Mouse (Mus musculus) midbrain, embryonic 15.5 days (tissue): ENCODE measurements around the gene Pxn. TPM values are rescaled to one million over a fixed set of nuclear protein-coding genes. Genes with fewer than 3 reads are reported as not detected.
"Not testable (repeated sequence)": the region's sequence is repeated elsewhere in the genome, so short reads cannot be mapped to it uniquely, and the experiment has no call there.

Experiments
- ATAC-seq: fragments of 200-750 bp; cut with Nextera tagmentation; replicated peaks from 2 replicates; pipeline ENCODE4 v1.8.0; 2017; ENCODE audit warnings: moderate TSS enrichment
- H3K27ac ChIP-seq: fragments of 300-500 bp; sonication (generic); 2 replicates; pipeline ENCODE4 v1.5.1; 2015; ENCODE audit warnings: mild to moderate bottlenecking, inconsistent platforms
- H3K27me3 ChIP-seq: fragments of 300-500 bp; sonication (generic); replicated peaks from 2 replicates; pipeline ENCODE4 v1.6.1; 2015; ENCODE audit warnings: inconsistent platforms
- H3K36me3 ChIP-seq: fragments of 300-500 bp; sonication (generic); replicated peaks from 2 replicates; pipeline ENCODE4 v1.6.1; 2015; ENCODE audit warnings: inconsistent platforms
- H3K4me1 ChIP-seq: fragments of 300-500 bp; sonication (generic); 2 replicates; pipeline ENCODE4 v1.6.1; 2015; ENCODE audit warnings: inconsistent platforms
- H3K4me2 ChIP-seq: fragments of 300-500 bp; sonication (generic); 2 replicates; pipeline ENCODE4 v1.6.1; 2015; ENCODE audit warnings: inconsistent platforms, mild to moderate bottlenecking, moderate library complexity
- H3K4me3 ChIP-seq: fragments of 300-500 bp; sonication (generic); 2 replicates; pipeline ENCODE4 v1.5.1; 2015; ENCODE audit warnings: mild to moderate bottlenecking, inconsistent platforms
- H3K9ac ChIP-seq: fragments of 300-500 bp; sonication (generic); 2 replicates; pipeline ENCODE4 v1.6.1; 2015; ENCODE audit warnings: mild to moderate bottlenecking, inconsistent platforms
- H3K9me3 ChIP-seq: fragments of 300-500 bp; sonication (generic); 2 replicates; pipeline ENCODE4 v1.6.1; 2016; ENCODE audit warnings: inconsistent platforms
- WGBS: fragments of 180-500 bp; shearing (Covaris S2); methylation state at CpG from one replicate; pipeline ENCODE4 v1.1.7; 2015; ENCODE audit warnings: mixed read lengths; 5-methylcytosine and 5-hydroxymethylcytosine counted together
- polyA plus RNA-seq: library from polyadenylated mRNA; unstranded; fragments of >200 nt; fragmentation: Nextera tagmentation; extraction: Ambion mirVana; gene quantifications from 2 replicates; pipeline ENCODE4 v1.2.1, GENCODE M21; 2015

The Pxn gene
- polyA plus RNA-seq, 1 experiment from 2014 or later = 20.9 TPM

- no peak for ATAC-seq
- no peaks in the 10 kb centered on the region for H3K27me3 ChIP-seq
- H3K4me2 ChIP-seq = no peak overlapping the region
- H3K9ac ChIP-seq = no peak overlapping the region
- peaks cover 20% of the 10 kb centered on the region for H3K4me1 ChIP-seq
- no peak overlapping the region for H3K4me3 ChIP-seq
- WGBS = 82% methylated on average over 11 of the region's 11 CpGs
- H3K27ac ChIP-seq = no peak overlapping the region
- H3K36me3 ChIP-seq = peaks cover 9% of the 10 kb centered on the region; the same call in 1 of the 2 replicates
- H3K9me3 ChIP-seq = no peaks in the 10 kb centered on the region
These were observed 62.8 kb downstream of the Pxn start for GRCm38 (mm10) chr5:115569308-115569707.

DNA sequence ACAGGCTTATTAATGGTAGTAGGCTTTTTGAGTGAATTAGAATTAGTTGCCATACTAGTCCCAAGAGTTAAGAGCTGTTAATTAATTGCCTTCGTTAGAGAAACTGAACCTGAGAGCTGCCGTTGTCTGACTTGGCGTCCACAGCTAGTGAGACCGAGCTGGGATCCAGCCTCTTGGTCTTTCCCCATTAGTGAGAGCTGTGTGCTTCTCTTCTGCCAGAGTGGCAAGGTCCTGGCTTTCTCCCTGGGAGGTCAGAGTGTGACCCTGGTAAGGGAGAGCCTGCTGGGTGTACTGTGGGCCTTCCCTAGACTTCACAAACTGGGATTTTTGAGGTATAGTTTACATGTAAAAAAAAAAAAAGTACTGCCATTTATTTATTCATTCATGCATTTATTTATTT is 63.2 kb downstream of the Pxn start:
- H3K4me2 ChIP-seq = no peak overlapping the region
- H3K9me3 ChIP-seq = no peaks in the 10 kb centered on the region
- peaks cover 16% of the 10 kb centered on the region for H3K4me1 ChIP-seq
- H3K4me3 ChIP-seq = no peak overlapping the region
- no peaks in the 10 kb centered on the region for H3K27me3 ChIP-seq
- no peak for ATAC-seq
- WGBS = 81% methylated on average over 4 of the region's 4 CpGs
- peaks cover 13% of the 10 kb centered on the region; the same call in 1 of the 2 replicates for H3K36me3 ChIP-seq
- H3K27ac ChIP-seq = no peak overlapping the region
- no peak overlapping the region for H3K9ac ChIP-seq

- H3K4me3 ChIP-seq = no peak overlapping the region
- no peak overlapping the region for H3K4me2 ChIP-seq
- ATAC-seq = no peak
- H3K27ac ChIP-seq = no peak overlapping the region
- peaks cover 9% of the 10 kb centered on the region for H3K4me1 ChIP-seq
- no peaks in the 10 kb centered on the region for H3K9me3 ChIP-seq
- H3K9ac ChIP-seq = no peak overlapping the region
- WGBS = 98% methylated on average over 7 of the region's 7 CpGs
- H3K36me3 ChIP-seq = peaks cover 25% of the 10 kb centered on the region; the same call in 1 of the 2 replicates
- H3K27me3 ChIP-seq = no peaks in the 10 kb centered on the region
These were observed 64.6 kb downstream of the Pxn start for GRCm38 (mm10) chr5:115571086-115571485.

DNA sequence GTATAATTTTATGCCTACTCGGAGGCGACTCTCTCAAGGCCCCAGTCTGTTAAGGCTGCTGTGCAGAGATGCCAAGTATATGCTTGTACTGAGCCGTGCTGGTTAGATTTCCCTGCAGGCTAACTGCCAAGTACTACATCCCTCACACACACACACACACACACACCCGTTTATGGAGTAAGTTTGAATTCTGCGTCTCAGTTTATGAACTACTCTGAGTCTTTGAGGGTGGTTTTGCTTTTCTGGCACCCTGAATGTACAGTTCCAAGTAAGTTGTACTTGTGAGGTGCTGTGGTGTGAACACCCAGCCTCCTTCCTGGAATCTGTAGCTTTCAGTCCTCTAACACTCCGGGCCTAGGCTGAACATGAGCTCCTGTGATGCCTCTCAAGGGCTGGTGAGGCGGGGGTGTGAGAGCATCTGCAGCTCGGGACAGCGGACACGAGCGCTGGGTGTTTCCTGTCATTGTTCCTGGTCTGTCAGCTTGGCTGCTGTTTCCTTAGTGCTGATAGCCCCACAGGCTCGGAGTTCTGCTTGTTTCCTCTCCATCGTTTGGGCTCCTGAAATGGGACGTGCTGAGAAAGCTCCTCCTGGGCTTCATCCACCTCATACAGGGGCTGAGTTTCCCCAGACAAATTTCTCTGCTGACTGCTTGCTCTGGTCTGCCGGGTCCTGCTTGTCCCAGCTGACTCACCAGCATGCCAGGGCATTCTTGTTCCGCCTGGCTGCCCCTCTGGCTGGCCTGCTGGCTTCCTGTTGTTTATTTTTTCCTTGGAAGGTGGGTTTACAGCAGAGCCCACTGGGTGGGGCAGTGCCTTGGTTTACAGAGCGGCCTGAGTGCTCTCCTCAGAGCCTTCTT is 66.4 kb downstream of the Pxn start:
- no peak for ATAC-seq
- Histone ChIP-seq H3K9me3 (no peaks in the 10 kb centered on the region), H3K4me2 (no peak overlapping the region), H3K9ac (no peak overlapping the region), H3K36me3 (peaks cover 40% of the 10 kb centered on the region; the same call in 1 of the 2 replicates), H3K4me1 (no peaks in the 10 kb centered on the region), H3K27ac (no peak overlapping the region), H3K4me3 (no peak overlapping the region), H3K27me3 (no peaks in the 10 kb centered on the region)
- WGBS = 68% methylated on average over 17 of the region's 17 CpGs

DNA sequence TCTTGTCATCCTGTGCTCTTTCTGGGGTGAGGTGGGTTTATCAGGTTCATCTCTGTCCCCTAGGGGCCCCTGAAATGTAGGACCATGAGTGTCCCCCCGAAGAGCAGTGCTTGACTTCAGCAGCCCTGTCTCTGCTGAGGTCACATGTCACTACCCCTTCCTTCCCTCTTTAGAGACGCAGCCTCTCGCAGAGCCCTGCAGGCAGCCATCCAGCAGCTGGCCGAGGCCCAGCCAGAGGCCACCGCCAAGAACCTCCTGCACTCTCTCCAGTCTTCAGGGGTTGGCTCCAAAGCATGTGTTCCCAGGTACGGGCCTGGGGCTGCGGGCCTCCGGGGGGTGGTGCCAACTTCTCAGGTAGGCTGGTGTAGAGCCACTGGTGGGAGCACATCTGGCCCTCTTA is 68.5 kb downstream of the Pxn start:
- H3K9ac ChIP-seq = no peak overlapping the region
- H3K4me1 ChIP-seq = no peaks in the 10 kb centered on the region
- H3K4me3 ChIP-seq = no peak overlapping the region
- H3K9me3 ChIP-seq = no peaks in the 10 kb centered on the region
- H3K36me3 ChIP-seq = peaks cover 56% of the 10 kb centered on the region
- no peaks in the 10 kb centered on the region for H3K27me3 ChIP-seq
- WGBS = 94% methylated on average over 8 of the region's 8 CpGs
- no peak overlapping the region for H3K27ac ChIP-seq
- H3K4me2 ChIP-seq = no peak overlapping the region
- no peak for ATAC-seq

- H3K9ac ChIP-seq, H3K4me1 ChIP-seq, ATAC-seq, H3K27me3 ChIP-seq, H3K9me3 ChIP-seq, H3K4me2 ChIP-seq, H3K27ac ChIP-seq, H3K4me3 ChIP-seq: not testable (repeated sequence)
- 94% methylated on average over 4 of the region's 4 CpGs for WGBS
- peaks cover 81% of the 10 kb centered on the region for H3K36me3 ChIP-seq
These were observed 71.2 kb downstream of the Pxn start for GRCm38 (mm10) chr5:115577686-115578085.

- H3K27ac ChIP-seq = no peak overlapping the region
These were observed 72.4 kb downstream of the Pxn start for GRCm38 (mm10) chr5:115578922-115579321.

GRCm38 (mm10) chr5:115579363-115579762 is 72.9 kb downstream of the Pxn start:
- no peak overlapping the region for H3K9ac ChIP-seq
- ATAC-seq = no peak
- peaks cover 4% of the 10 kb centered on the region for H3K9me3 ChIP-seq
- 93% methylated on average over 5 of the region's 5 CpGs for WGBS
- H3K27me3 ChIP-seq = no peaks in the 10 kb centered on the region
- H3K36me3 ChIP-seq = peaks cover 90% of the 10 kb centered on the region
- no peak overlapping the region for H3K4me2 ChIP-seq
- H3K4me3 ChIP-seq = no peak overlapping the region
- no peaks in the 10 kb centered on the region for H3K4me1 ChIP-seq
- H3K27ac ChIP-seq = no peak overlapping the region

More at GRCm38 (mm10) chr5:115578922-115579321, 72.4 kb downstream of the Pxn start:
- H3K4me1 ChIP-seq = no peaks in the 10 kb centered on the region
- no peak overlapping the region for H3K9ac ChIP-seq
- H3K4me2 ChIP-seq = no peak overlapping the region
- H3K27me3 ChIP-seq = no peaks in the 10 kb centered on the region
- no peak for ATAC-seq
- WGBS = 93% methylated on average over 14 of the region's 14 CpGs
- H3K4me3 ChIP-seq = no peak overlapping the region
- H3K9me3 ChIP-seq = peaks cover 4% of the 10 kb centered on the region
- peaks cover 89% of the 10 kb centered on the region for H3K36me3 ChIP-seq

GRCm38 (mm10) chr5:115580229-115581001 is 73.9 kb downstream of the Pxn start:
- no peak for ATAC-seq
- no peak overlapping the region for H3K4me2 ChIP-seq
- H3K9ac ChIP-seq = no peak overlapping the region
- no peak overlapping the region for H3K4me3 ChIP-seq
- no peaks in the 10 kb centered on the region for H3K27me3 ChIP-seq
- H3K36me3 ChIP-seq = peaks cover 88% of the 10 kb centered on the region
- no peak overlapping the region for H3K27ac ChIP-seq
- H3K4me1 ChIP-seq = no peaks in the 10 kb centered on the region
- whole genome bisulfite sequencing = 93% methylated on average over 14 of the region's 14 CpGs
- H3K9me3 ChIP-seq = peaks cover 4% of the 10 kb centered on the region

DNA sequence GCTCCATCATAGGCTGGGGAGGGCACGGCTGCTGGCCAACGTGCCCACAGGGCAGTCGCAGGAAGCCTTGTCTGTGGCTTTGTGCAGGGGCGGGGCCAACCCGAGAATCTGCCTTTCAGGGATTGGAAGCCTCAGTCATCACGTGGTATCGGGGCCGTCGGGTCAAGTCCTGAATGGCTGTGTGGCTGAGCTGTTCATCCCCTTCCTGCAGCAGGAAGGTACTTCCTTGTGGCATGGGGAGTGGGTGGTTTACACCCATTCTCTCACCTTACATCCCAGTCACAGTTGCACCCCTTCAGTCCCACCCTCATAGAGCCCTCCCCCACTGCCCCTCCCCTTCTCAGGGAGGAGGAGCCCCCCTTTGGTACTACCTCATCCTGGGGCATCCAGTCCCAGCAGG is 75.2 kb downstream of the Pxn start:
- no peak overlapping the region for H3K4me3 ChIP-seq
- H3K4me1 ChIP-seq = no peaks in the 10 kb centered on the region
- WGBS = 92% methylated on average over 9 of the region's 9 CpGs
- peaks cover 4% of the 10 kb centered on the region for H3K9me3 ChIP-seq
- peaks cover 89% of the 10 kb centered on the region for H3K36me3 ChIP-seq
- ATAC-seq = no peak
- H3K27ac ChIP-seq = no peak overlapping the region
- H3K27me3 ChIP-seq = no peaks in the 10 kb centered on the region
- H3K4me2 ChIP-seq = no peak overlapping the region
- no peak overlapping the region for H3K9ac ChIP-seq

- ATAC-seq = no peak
- Histone ChIP-seq H3K9me3 (peaks cover 4% of the 10 kb centered on the region), H3K9ac (no peak overlapping the region), H3K36me3 (peaks cover 79% of the 10 kb centered on the region), H3K4me1 (no peaks in the 10 kb centered on the region), H3K27me3 (no peaks in the 10 kb centered on the region), H3K4me2 (no peak overlapping the region), H3K4me3 (no peak overlapping the region), H3K27ac (no peak overlapping the region)
- 93% methylated on average over 12 of the region's 12 CpGs for whole genome bisulfite sequencing
These were observed 79.1 kb downstream of the Pxn start for GRCm38 (mm10) chr5:115585616-115586015.

DNA sequence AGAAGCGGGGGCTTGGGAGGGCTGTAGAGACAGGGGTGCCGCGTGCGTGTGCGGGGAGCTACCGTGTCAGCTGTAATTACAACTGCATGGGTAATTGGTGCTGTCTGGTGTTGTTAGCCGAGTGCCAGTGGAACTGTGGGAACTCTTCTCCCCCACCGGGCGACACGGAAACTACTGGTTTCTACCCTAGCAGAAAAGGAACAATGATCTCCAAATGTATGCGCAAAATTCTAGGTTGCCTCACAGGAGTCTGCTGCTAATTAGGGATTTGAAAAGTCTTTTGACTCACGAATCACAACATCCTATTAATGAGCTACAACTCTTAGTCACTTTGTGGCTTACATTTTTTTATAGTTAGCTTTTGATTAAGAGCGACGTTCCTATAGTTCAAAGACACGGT is 79.7 kb downstream of the Pxn start:
- H3K4me1 ChIP-seq = no peaks in the 10 kb centered on the region
- 64% methylated on average over 15 of the region's 15 CpGs for WGBS
- H3K27me3 ChIP-seq = no peaks in the 10 kb centered on the region
- H3K9ac ChIP-seq = no peak overlapping the region
- H3K9me3 ChIP-seq = peaks cover 4% of the 10 kb centered on the region
- no peak for ATAC-seq
- H3K4me3 ChIP-seq = no peak overlapping the region
- H3K36me3 ChIP-seq = peaks cover 79% of the 10 kb centered on the region
- H3K27ac ChIP-seq = no peak overlapping the region
- no peak overlapping the region for H3K4me2 ChIP-seq
